Mouse (Mus musculus) right cerebral cortex, postnatal 14 days (tissue): ENCODE measurements at regions not wholly inside any gene's neighbourhood (a gene's known extent, or its start where the extent isn't known, plus 50 kb on each side); places are given as distances from the start of the nearest gene placed in this dataset.
"Not testable (repeated sequence)": the region's sequence is repeated elsewhere in the genome, so short reads cannot be mapped to it uniquely, and the experiment has no call there.

Source experiments
- DNase-seq: peaks from one replicate; pipeline ENCODE4 v3.0.0; 2022

- no peak for DNase-seq
Measured at GRCm38 (mm10) chr13:72184116-72184845, 220.8 kb upstream of the Irx1 start.

GRCm38 (mm10) chr13:72184846-72185118, 221.3 kb upstream of the Irx1 start:
- no peak for DNase-seq

GRCm38 (mm10) chr13:72195881-72196280, 232.4 kb upstream of the Irx1 start:
- DNase-seq: no peak

- DNase-seq: no peak
Measured at GRCm38 (mm10) chr13:72198341-72199105, 235.0 kb upstream of the Irx1 start.

- DNase-seq: no peak
Measured at GRCm38 (mm10) chr13:72209518-72209917, 246.0 kb upstream of the Irx1 start.

- no peak for DNase-seq
Measured at GRCm38 (mm10) chr13:72209946-72210456, 246.5 kb upstream of the Irx1 start.

- DNase-seq: peak; percentile 15
Measured at GRCm38 (mm10) chr13:72210474-72211309, 247.2 kb upstream of the Irx1 start.

GRCm38 (mm10) chr13:72211716-72212115, 248.2 kb upstream of the Irx1 start:
- no peak for DNase-seq

- DNase-seq: no peak
Measured at GRCm38 (mm10) chr13:72212747-72213146, 249.2 kb upstream of the Irx1 start.

- no peak for DNase-seq
Measured at GRCm38 (mm10) chr13:72219329-72219728, 255.8 kb upstream of the Irx1 start.

GRCm38 (mm10) chr13:72227102-72227501, 263.6 kb upstream of the Irx1 start:
- DNase-seq: no peak

- DNase-seq: no peak
Measured at GRCm38 (mm10) chr13:72231032-72231591, 267.6 kb upstream of the Irx1 start.

GRCm38 (mm10) chr13:72232080-72232479, 268.6 kb upstream of the Irx1 start:
- DNase-seq: no peak

GRCm38 (mm10) chr13:72241919-72242318, 278.4 kb upstream of the Irx1 start:
- no peak for DNase-seq

- no peak for DNase-seq
Measured at GRCm38 (mm10) chr13:72250419-72250818, 286.9 kb upstream of the Irx1 start.

GRCm38 (mm10) chr13:72253242-72253641, 289.7 kb upstream of the Irx1 start:
- not testable (repeated sequence) for DNase-seq

- DNase-seq: peak; percentile 5
Measured at GRCm38 (mm10) chr13:72258794-72259193, 295.3 kb upstream of the Irx1 start.

- DNase-seq: no peak
Measured at GRCm38 (mm10) chr13:72264416-72264815, 300.9 kb upstream of the Irx1 start.

- no peak for DNase-seq
Measured at GRCm38 (mm10) chr13:72265116-72265515, 301.6 kb upstream of the Irx1 start.

GRCm38 (mm10) chr13:72265650-72266049, 302.1 kb upstream of the Irx1 start:
- no peak for DNase-seq

GRCm38 (mm10) chr13:72266174-72266768, 302.7 kb upstream of the Irx1 start:
- DNase-seq: no peak

- no peak for DNase-seq
Measured at GRCm38 (mm10) chr13:72280343-72280742, 316.8 kb upstream of the Irx1 start.

GRCm38 (mm10) chr13:72280871-72281270, 317.3 kb upstream of the Irx1 start:
- DNase-seq: no peak
